Mouse (Mus musculus): ENCODE measurements around the gene Hoxb5. TPM values are rescaled to one million over a fixed set of nuclear protein-coding genes. Genes with fewer than 3 reads are reported as not detected.

Hoxb5 gene
- total and polyA plus RNA-seq, 3 experiments = 0.04 to 0.22 TPM; not detected in 1

GRCm38 (mm10) chr11:96298895-96299667 is 4.1 kb upstream of the Hoxb5 start:
- no peak overlapping the region for H3K4me3 ChIP-seq (ENCODE audit: low read depth, low read length)
- ATAC-seq (ENCODE audit: extremely low read depth, insufficient number of reproducible peaks, low FRiP score, poor library complexity, severe bottlenecking) (no peak), DNase-seq (ENCODE audit: low spot score) (no peak)
- H3K36me3 ChIP-seq (replicated peaks) = no peaks in the 10 kb centered on the region
- no peak for TF ChIP-seq GATA1 (IDR thresholded peaks at IDR 0.05; ENCODE audit: borderline replicate concordance, low read length)
- no peak for TF ChIP-seq TAL1 (conservative IDR thresholded peaks at IDR 0.05; ENCODE audit: low read depth, low read length)
- no peak for TF ChIP-seq POLR2AphosphoS5 (IDR thresholded peaks at IDR 0.05; ENCODE audit: insufficient replicate concordance, low read depth, low read length)
- no peak for TF ChIP-seq CTCF (IDR thresholded peaks at IDR 0.05; ENCODE audit: low read depth, low read length)
- no peak for TF ChIP-seq GATA2 (IDR thresholded peaks at IDR 0.05; ENCODE audit: borderline replicate concordance, low read depth, low read length)
- H3K4me1 ChIP-seq (ENCODE audit: insufficient read depth, low read depth, low read length) = peaks cover 7% of the 10 kb centered on the region; the same call in 1 of the 2 replicates
- peaks cover 5% of the 10 kb centered on the region; the same call in 1 of the 2 replicates for H3K9me3 ChIP-seq (replicated peaks)
- H3K27me3 ChIP-seq (ENCODE audit: insufficient read depth, low read length) = peaks cover 79% of the 10 kb centered on the region

- DNase-seq (ENCODE audit: low spot score) (no peak), ATAC-seq (ENCODE audit: extremely low read depth, insufficient number of reproducible peaks, low FRiP score, poor library complexity, severe bottlenecking) (no peak)
- peaks cover 3% of the 10 kb centered on the region; the same call in 1 of the 2 replicates for H3K4me1 ChIP-seq (ENCODE audit: insufficient read depth, low read depth, low read length)
Measured at GRCm38 (mm10) chr11:96299781-96300180, 3.4 kb upstream of the Hoxb5 start.

GRCm38 (mm10) chr11:96300354-96301063 is 2.6 kb upstream of the Hoxb5 start:
- TF ChIP-seq POLR2AphosphoS5 (IDR thresholded peaks at IDR 0.05; ENCODE audit: insufficient replicate concordance, low read depth, low read length) (no peak), GATA1 (IDR thresholded peaks at IDR 0.05; ENCODE audit: borderline replicate concordance, low read length) (no peak)
- no peak for ATAC-seq (ENCODE audit: extremely low read depth, insufficient number of reproducible peaks, low FRiP score, poor library complexity, severe bottlenecking)
- peaks cover 76% of the 10 kb centered on the region for H3K27me3 ChIP-seq (ENCODE audit: insufficient read depth, low read length)
- H3K4me1 ChIP-seq (ENCODE audit: insufficient read depth, low read depth, low read length) = no peaks in the 10 kb centered on the region
- no peak overlapping the region for H3K4me3 ChIP-seq (ENCODE audit: low read depth, low read length)
- H3K36me3 ChIP-seq (replicated peaks) = no peaks in the 10 kb centered on the region
- no peak for DNase-seq (ENCODE audit: low spot score)
- H3K9me3 ChIP-seq (replicated peaks) = peaks cover 5% of the 10 kb centered on the region; the same call in 1 of the 2 replicates

More at GRCm38 (mm10) chr11:96299781-96300180, 3.4 kb upstream of the Hoxb5 start:
- Histone ChIP-seq H3K36me3 (replicated peaks) (no peaks in the 10 kb centered on the region), H3K9me3 (replicated peaks) (peaks cover 5% of the 10 kb centered on the region; the same call in 1 of the 2 replicates), H3K4me3 (ENCODE audit: low read depth, low read length) (no peak overlapping the region), H3K27me3 (ENCODE audit: insufficient read depth, low read length) (peaks cover 78% of the 10 kb centered on the region)
- TF ChIP-seq GATA1 (IDR thresholded peaks at IDR 0.05; ENCODE audit: borderline replicate concordance, low read length) = no peak
- no peak for TF ChIP-seq GATA2 (IDR thresholded peaks at IDR 0.05; ENCODE audit: borderline replicate concordance, low read depth, low read length)
- TF ChIP-seq CTCF (IDR thresholded peaks at IDR 0.05; ENCODE audit: low read depth, low read length) = no peak
- TF ChIP-seq POLR2AphosphoS5 (IDR thresholded peaks at IDR 0.05; ENCODE audit: insufficient replicate concordance, low read depth, low read length) = no peak
- no peak for TF ChIP-seq TAL1 (conservative IDR thresholded peaks at IDR 0.05; ENCODE audit: low read depth, low read length)

GRCm38 (mm10) chr11:96301064-96301431 is 2.1 kb upstream of the Hoxb5 start:
- DNase-seq (ENCODE audit: low spot score) (no peak), ATAC-seq (ENCODE audit: extremely low read depth, insufficient number of reproducible peaks, low FRiP score, poor library complexity, severe bottlenecking) (no peak)
- Histone ChIP-seq H3K9me3 (replicated peaks) (peaks cover 5% of the 10 kb centered on the region; the same call in 1 of the 2 replicates), H3K27me3 (ENCODE audit: insufficient read depth, low read length) (peaks cover 76% of the 10 kb centered on the region), H3K4me1 (ENCODE audit: insufficient read depth, low read depth, low read length) (no peaks in the 10 kb centered on the region), H3K4me3 (ENCODE audit: low read depth, low read length) (no peak overlapping the region), H3K36me3 (replicated peaks) (no peaks in the 10 kb centered on the region)
- TF ChIP-seq POLR2AphosphoS5 (IDR thresholded peaks at IDR 0.05; ENCODE audit: insufficient replicate concordance, low read depth, low read length) = no peak
- no peak for TF ChIP-seq TAL1 (conservative IDR thresholded peaks at IDR 0.05; ENCODE audit: low read depth, low read length)
- no peak for TF ChIP-seq CTCF (IDR thresholded peaks at IDR 0.05; ENCODE audit: low read depth, low read length)
- TF ChIP-seq GATA2 (IDR thresholded peaks at IDR 0.05; ENCODE audit: borderline replicate concordance, low read depth, low read length) = no peak
- TF ChIP-seq GATA1 (IDR thresholded peaks at IDR 0.05; ENCODE audit: borderline replicate concordance, low read length) = no peak

GRCm38 (mm10) chr11:96301837-96302236 is 1.3 kb upstream of the Hoxb5 start:
- TF ChIP-seq CTCF (IDR thresholded peaks at IDR 0.05; ENCODE audit: low read depth, low read length) (no peak), TAL1 (conservative IDR thresholded peaks at IDR 0.05; ENCODE audit: low read depth, low read length) (no peak), POLR2AphosphoS5 (IDR thresholded peaks at IDR 0.05; ENCODE audit: insufficient replicate concordance, low read depth, low read length) (no peak), GATA2 (IDR thresholded peaks at IDR 0.05; ENCODE audit: borderline replicate concordance, low read depth, low read length) (no peak), GATA1 (IDR thresholded peaks at IDR 0.05; ENCODE audit: borderline replicate concordance, low read length) (no peak)
- DNase-seq (ENCODE audit: low spot score) (no peak), ATAC-seq (ENCODE audit: extremely low read depth, insufficient number of reproducible peaks, low FRiP score, poor library complexity, severe bottlenecking) (no peak)
- Histone ChIP-seq H3K27me3 (ENCODE audit: insufficient read depth, low read length) (peaks cover 72% of the 10 kb centered on the region), H3K4me1 (ENCODE audit: insufficient read depth, low read depth, low read length) (no peaks in the 10 kb centered on the region), H3K4me3 (ENCODE audit: low read depth, low read length) (no peak overlapping the region), H3K9me3 (replicated peaks) (peaks cover 5% of the 10 kb centered on the region; the same call in 1 of the 2 replicates), H3K36me3 (replicated peaks) (no peaks in the 10 kb centered on the region)
